Mouse (Mus musculus) gastrocnemius, adult 2 months (tissue): ENCODE results near the gene Amigo2. TPM values are rescaled to one million over a fixed set of nuclear protein-coding genes. Genes with fewer than 3 reads are reported as not detected.
"Not testable (repeated sequence)": the region's sequence is repeated elsewhere in the genome, so short reads cannot be mapped to it uniquely, and the experiment has no call there.

Source experiments
- DNase-seq: peaks from one replicate; pipeline ENCODE4 v3.0.0; 2022
- H3K27ac ChIP-seq: fragments of 200-600 bp; 2 replicates; pipeline ENCODE4 v1.8.1; 2022; ENCODE audit warnings: mild to moderate bottlenecking
- H3K4me3 ChIP-seq: fragments of 200-600 bp; 2 replicates; pipeline ENCODE4 v1.8.1; 2022; ENCODE audit warnings: mild to moderate bottlenecking, moderate library complexity
- CTCF ChIP-seq: fragments of 200-600 bp; IDR thresholded peaks from 2 replicates; pipeline ENCODE4 v1.8.1; 2022; ENCODE audit warnings: antibody characterized with exemption, mild to moderate bottlenecking, moderate library complexity
- intact Hi-C: fragments of 180-260 bp; cut with DNase I; formaldehyde crosslinking; loops from one replicate; pipeline ENCODE4 v1.15.1; 2025
- total RNA-seq, 2 experiments: library from RNA; stranded (reverse); gene quantifications; 2 replicates each; pipeline ENCODE4 v1.2.3; 2021

The Amigo2 gene
- total RNA-seq, 2 experiments from 2014 or later: 2.3 TPM

DNA sequence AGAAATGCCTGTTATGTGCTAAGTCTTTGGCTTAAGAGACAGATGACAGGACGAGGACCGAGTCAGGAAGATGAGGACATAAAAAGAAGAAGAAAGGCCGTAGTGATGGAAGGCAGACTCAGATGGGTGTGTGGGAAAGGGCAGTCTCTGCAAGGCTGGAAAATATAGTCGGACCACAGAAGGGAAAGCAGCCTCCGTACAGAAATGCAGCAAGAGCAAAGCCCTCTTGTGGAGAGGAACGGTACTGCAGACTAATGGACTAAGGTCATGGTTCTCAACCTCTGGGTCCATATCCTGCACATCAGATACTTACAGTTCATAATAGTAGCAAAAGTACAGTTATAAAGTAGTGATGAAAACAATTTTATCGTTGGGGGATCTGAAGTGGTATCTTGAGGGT is 11.9 kb downstream of the Amigo2 start:
- peak; percentile 50 for DNase-seq
- TF ChIP-seq CTCF: peak; percentile 98

DNA sequence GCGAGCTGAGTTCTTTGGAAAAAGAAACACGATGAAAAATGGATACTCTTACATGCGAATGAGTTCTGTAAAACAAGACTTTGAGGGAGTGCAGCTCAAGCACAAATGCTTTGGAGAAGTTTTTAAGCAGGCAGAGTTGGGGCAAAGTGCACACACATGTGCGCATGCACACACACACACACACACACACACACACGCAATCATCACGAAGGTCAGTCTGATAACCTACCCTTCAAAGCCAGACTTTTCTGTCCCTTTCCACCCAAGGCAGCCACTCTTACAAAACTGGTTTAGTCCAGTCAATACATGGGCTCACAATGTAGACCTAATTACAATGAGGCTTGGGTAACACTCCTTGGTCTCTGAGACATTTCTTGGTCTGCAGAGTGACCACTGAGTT is 13.0 kb downstream of the Amigo2 start:
- DNase-seq: no peak
- Histone ChIP-seq H3K4me3 (no peak overlapping the region), H3K27ac (no peak overlapping the region)
- intact Hi-C loops: loop anchor here (2.0 kb wide), 1 partner anchor 37 kb away; no protein-coding TSS in a partner anchor
- no peak for TF ChIP-seq CTCF

More for the DNA sequence above, 11.9 kb downstream of the Amigo2 start:
- no peak overlapping the region for H3K27ac ChIP-seq
- intact Hi-C loops: loop anchor here (2.0 kb wide), 1 partner anchor 38 kb away; no protein-coding TSS in a partner anchor
- H3K4me3 ChIP-seq: no peak overlapping the region

DNA sequence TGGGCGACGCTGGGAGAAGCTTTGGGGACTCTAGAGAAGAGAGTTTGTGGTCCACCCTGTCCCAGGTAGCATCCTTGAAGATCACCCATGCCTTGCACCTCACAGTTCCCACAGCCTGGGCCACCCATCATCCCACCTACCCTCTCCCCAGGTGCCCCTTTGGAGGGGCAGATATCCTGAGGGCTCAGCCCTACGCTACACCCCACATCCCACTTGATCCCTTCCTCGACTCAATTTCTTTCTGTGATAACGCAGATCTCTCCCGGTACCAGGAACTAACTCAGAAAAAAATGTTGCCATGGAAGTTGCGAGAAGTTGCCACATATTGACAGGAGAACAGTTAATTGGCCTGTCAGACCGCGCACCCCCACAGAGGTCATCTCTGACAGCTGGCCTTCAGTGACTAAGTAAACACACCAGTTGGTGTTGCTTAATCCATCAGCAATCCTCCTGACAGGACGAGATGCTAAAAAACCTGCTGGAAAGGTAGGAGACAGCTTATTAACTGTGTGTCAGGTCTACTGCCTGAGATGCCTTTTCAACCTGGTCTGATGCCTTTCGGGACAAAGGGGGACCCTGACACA is 17.5 kb downstream of the Amigo2 start:
- H3K4me3 ChIP-seq: no peak overlapping the region
- no peak overlapping the region for H3K27ac ChIP-seq
- no peak for TF ChIP-seq CTCF
- no peak for DNase-seq
- intact Hi-C loops: no loop called here

DNA sequence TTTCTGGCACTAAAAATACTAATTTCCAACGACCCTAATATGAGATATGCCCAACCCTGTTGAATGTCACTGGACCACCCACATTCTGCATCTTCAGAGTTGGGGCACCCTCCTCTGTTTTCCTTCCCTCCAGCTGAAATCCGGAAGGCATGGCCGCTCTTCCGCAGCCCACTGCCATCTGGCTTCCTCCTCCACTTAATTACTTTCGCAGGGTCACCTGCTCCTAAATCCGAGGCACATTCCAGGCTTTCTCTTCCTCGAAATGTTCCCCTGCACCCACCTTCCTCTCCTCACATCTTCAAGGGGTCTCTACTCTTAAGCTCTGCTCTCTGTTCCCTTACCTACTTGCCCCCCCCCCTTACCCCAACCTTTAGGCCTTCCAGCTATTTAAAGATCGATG is 23.1 kb downstream of the Amigo2 start:
- intact Hi-C loops: no loop called here
- TF ChIP-seq CTCF: no peak
- no peak for DNase-seq

DNA sequence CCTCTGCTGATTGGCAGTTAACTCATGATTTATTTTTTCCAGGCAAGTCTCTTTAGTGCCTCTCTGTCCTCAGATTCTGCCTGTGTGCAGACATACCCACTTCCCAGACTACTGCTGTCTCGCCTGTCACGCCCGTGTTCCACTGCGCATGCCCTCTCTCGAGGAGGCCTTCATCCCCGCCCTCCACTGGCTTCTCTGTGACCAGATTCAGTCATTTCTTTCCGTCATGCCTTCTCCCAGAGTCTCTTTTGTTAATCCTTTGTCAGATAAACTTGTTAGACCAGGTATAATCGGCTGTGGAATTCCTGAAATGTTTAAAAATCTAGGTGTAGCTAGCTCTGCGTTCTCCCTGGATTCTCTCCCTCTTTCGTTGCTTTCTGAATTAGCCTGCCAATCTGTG is 23.7 kb downstream of the Amigo2 start:
- intact Hi-C loops: no loop called here
- no peak for DNase-seq
- Histone ChIP-seq H3K27ac (no peak overlapping the region), H3K4me3 (no peak overlapping the region)
- TF ChIP-seq CTCF: no peak

More for the DNA sequence above, 23.1 kb downstream of the Amigo2 start:
- H3K27ac ChIP-seq: no peak overlapping the region
- no peak overlapping the region for H3K4me3 ChIP-seq

DNA sequence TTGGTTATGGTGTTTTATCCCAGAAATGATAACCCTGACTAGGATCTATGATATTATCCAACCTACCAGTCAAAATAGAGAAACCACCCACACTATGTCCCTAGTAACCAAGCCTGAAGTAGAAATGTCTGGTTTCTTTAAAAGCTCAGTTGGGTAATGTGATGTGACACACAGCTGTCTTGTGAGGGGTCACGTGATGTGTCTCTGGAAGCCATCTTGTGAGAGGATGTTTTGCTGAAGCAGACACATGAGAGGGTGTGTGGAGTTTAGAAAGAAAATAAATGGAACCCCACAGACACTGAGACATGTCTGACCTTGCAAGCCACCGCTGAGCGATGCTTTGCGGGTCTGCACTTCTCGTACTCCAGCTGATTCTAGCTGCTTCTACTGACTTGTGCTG is 30.2 kb downstream of the Amigo2 start:
- H3K27ac ChIP-seq: no peak overlapping the region
- no peak for DNase-seq
- intact Hi-C loops: no loop called here
- no peak for TF ChIP-seq CTCF
- no peak overlapping the region for H3K4me3 ChIP-seq

DNA sequence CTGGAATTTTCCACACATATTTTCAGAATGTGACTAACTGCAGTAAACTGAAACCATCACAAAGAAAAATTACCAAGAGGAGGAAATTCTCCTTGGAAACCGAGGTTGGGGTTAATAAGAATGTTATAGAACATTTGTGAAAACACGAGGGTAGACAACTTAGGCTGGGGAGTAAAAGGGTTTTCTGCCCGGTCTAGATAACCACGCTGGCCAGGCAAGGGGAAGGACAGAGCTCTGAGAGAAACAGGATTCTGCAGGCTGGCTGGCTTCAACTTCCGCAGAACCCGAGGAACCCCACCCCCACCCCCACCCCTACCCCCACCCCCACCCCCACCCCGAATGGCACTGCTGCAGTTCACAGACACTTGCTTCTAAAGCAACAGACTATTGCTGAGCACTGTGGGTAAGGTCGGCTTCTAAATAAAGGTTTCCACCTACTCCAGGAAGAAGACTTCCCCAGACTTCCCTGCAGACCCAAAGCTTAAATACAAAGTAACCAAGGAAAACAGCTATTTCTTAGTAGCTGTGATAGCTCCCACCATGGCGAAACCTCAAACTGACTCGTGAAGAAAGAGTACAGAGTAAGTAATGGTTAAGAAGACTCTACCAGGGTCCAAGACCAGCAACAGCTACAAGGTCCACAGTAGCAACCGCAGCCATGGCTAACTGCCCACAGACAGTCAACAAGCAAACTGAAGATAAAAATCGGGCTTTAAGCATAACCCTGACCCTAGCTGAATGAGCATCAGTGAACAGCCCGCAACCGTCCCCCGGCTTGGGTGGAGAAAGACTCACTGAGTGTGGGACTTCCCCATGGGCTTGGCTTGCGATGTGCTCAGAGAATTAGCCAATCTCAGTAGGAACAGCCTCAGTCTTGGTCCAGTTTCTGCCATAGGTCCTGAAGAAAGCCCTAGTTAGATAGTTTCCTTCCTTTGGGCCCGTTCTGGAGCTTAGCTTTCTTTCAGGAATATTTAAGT is 34.3 kb downstream of the Amigo2 start:
- intact Hi-C loops: no loop called here
- no peak overlapping the region for H3K4me3 ChIP-seq

DNA sequence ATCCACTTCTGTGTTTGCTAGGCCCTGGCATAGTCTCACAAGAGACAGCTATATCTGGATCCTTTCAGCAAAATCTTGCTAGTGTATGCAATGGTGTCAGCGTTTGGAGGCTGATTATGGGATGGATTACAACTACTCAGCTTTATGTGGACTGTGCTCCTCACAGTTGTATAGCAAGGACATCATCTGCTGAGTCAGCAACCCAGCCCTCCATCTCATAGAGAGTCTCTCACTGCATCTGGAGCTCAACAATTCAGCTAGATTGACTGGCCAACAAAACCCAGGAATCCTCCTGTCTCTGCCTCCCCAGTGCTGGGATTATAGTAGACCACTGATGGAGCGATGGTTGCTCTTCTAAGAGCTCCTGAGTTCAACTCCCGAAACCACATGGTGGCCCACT is 37.3 kb downstream of the Amigo2 start:
- H3K4me3 ChIP-seq, H3K27ac ChIP-seq, intact Hi-C loops, DNase-seq: not testable (repeated sequence)

More for the DNA sequence above, 34.3 kb downstream of the Amigo2 start:
- H3K27ac ChIP-seq: no peak overlapping the region
- DNase-seq: no peak
- no peak for TF ChIP-seq CTCF

DNA sequence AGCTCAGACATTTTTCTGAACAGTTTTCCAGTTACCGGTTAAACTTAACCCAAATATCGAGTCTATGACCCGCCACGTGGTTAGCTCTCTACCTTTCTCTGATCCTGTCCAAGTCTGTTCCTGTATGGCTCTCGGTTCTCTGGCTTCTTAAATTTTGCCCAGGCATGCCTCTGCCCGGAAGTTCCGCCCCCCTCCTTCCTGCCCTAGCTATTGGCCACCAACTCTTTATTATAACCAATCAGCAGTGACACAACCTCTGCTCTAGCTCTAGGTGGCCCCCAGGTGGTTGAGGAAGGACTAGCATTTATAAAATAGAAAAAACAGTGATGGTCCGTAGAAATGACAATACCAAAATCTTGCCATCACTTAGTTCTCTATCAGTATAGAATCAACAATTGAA is 40.6 kb downstream of the Amigo2 start:
- Histone ChIP-seq H3K4me3 (no peak overlapping the region), H3K27ac (no peak overlapping the region)
- TF ChIP-seq CTCF: no peak
- intact Hi-C loops: no loop called here
- no peak for DNase-seq

DNA sequence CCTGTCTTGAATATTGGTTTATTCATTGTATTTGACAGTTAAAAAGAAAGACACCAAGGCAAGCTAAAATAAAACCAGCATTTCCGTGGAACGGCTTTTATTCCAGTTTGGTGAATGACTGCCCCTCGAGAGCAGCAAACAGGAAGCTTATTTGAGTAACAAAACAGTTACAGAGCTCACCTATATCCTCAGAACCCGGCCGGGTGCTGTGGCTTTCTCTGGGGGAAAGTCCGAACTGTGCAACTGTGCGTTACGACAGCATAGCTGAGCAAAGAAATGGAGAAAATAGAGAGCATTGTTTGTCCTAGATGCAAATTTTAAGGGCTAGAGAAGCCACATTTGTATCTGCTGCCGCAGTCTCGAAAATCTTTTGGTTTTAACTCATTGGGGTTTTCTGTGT is 41.3 kb downstream of the Amigo2 start:
- intact Hi-C loops: no loop called here
- TF ChIP-seq CTCF: no peak

DNA sequence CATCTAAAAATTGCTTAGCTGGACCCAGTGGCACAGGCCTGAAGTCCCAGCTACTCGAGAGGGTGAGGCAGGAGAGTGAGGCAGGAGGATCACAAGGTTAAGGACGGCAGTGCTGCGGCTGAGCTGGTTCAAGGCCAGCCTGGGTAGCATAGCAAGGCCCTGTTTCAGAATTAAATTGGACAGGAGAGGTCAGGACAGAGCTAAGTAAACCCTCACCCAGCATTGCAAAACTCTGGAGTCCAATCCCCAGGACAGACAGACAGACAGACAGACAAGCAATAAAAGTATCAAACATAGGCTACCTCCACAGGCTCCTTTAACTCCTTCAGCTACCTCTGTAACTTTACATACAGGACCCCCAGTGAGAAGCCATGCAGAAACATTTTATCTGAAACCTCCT is 42.2 kb downstream of the Amigo2 start:
- intact Hi-C loops: no loop called here
- no peak overlapping the region for H3K27ac ChIP-seq
- no peak for DNase-seq
- no peak overlapping the region for H3K4me3 ChIP-seq
- no peak for TF ChIP-seq CTCF

More for the DNA sequence above, 41.3 kb downstream of the Amigo2 start:
- H3K27ac ChIP-seq: no peak overlapping the region
- H3K4me3 ChIP-seq: no peak overlapping the region
- no peak for DNase-seq

DNA sequence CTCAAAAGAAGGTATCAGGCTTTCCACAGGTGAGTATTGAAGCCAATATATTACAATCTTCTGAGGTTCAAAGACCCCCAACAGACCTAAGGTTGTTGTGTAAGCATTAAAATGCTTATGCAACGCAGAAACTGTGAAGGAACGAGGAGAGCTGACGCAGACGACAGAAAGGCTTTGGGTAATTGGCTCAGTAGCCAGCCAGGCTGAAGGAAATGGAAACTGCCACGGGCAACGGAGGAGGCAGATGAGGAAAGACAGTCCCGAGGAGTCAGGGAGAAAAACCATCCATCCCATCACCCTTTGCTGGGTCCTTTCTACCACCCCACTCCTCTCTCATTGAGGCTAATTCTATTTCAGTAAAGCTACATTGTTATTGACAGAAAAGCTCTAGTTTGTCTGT is 50.4 kb downstream of the Amigo2 start:
- intact Hi-C loops: loop anchor here (2.0 to 5.0 kb wide), 2 partner anchors 38 to 386 kb away; no protein-coding TSS in a partner anchor
- no peak for TF ChIP-seq CTCF
- Histone ChIP-seq H3K4me3 (no peak overlapping the region), H3K27ac (no peak overlapping the region)
- no peak for DNase-seq

DNA sequence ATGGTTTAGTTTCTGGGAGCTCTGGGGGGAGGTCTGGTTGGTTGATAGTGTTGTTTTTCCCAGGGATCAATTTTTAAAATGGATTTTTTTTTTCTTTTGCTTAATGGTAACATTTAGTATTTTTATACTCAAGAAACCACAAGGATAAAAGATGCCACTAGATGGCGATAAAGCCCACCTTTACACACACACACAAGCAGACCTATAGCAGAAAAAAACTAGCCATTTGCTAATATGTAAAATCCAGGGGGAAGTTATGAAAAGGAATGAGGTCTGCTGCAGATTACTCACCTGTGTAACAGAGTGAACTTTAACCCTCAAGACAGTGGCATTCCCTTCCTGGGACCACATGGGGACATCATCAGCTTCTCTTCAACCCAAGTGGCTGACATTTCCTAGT is 51.5 kb downstream of the Amigo2 start:
- Histone ChIP-seq H3K27ac (no peak overlapping the region), H3K4me3 (no peak overlapping the region)
- intact Hi-C loops: loop anchor here (2.0 to 5.0 kb wide), 3 partner anchors 39 to 469 kb away; no protein-coding TSS in a partner anchor
- peak; percentile 73 for TF ChIP-seq CTCF
- DNase-seq: no peak

Other genes starting within 250 kb of the Amigo2 start
- 100 to 1,000 TPM; 142 to 248 TPM for gene Slc38a4, start 191.3 kb downstream of the Amigo2 start, total RNA-seq
- gene Pced1b, start 180 bp downstream of the Amigo2 start, total RNA-seq: 1 to 10 TPM; 1.3 to 1.6 TPM